Comparison of ENCODE assay signal across 25 mouse cellular contexts in genomic region chr8:105935105-105935504, GRCm38 (mm10). TPM values are rescaled to one million over a fixed set of nuclear protein-coding genes. Genes with fewer than 3 reads are reported as not detected.
DNase-seq lines count a peak whose midpoint lies in the region; ATAC-seq and TF ChIP-seq lines count a peak whose summit lies in the region.
"Had no signal": no experiment of that assay in that cellular context is flagged by ENCODE, and none has a peak within 500 bp of the region (broad histone marks: within the 10 kb centered on the region; RNA-seq: fewer than 3 reads in every experiment).

No protein-coding gene starts in this region.

- peak overlapping the region; percentile 90 for H3K27ac ChIP-seq in liver, embryonic 11.5 days (ENCODE audit: low read depth, low read length)
- peak overlapping the region; percentile 90 for H3K27ac ChIP-seq in MEL (ENCODE audit: control insufficient read depth, low read depth, low read length)
- 0 out of 2 replicates have a peak overlapping the region, but pooled peaks have one; percentile 79 for H3K27ac ChIP-seq in limb, embryonic 15.5 days
- H3K27ac ChIP-seq: forebrain, embryonic 13.5 days; macrophage had no signal

- no peaks in the 10 kb centered on the region for H3K27me3 ChIP-seq in liver, embryonic 11.5 days (replicated peaks; ENCODE audit: control insufficient read depth, insufficient read depth, low read length)
- no peaks in the 10 kb centered on the region for H3K27me3 ChIP-seq in MEL (ENCODE audit: control insufficient read depth in 1 of 2, insufficient read depth in 2 of 2, low read length in 2 of 2)
- H3K27me3 ChIP-seq in limb, embryonic 15.5 days: no peaks in the 10 kb centered on the region
- H3K27me3 ChIP-seq: CH12.LX; forebrain, embryonic 13.5 days; Patski had no signal

- H3K9me3 ChIP-seq in liver, embryonic 11.5 days (ENCODE audit: control insufficient read depth, low read length): no peaks in the 10 kb centered on the region; the same call in 1 of the 2 replicates
- H3K9me3 ChIP-seq in MEL (replicated peaks; ENCODE audit: insufficient read depth, low read length): no peaks in the 10 kb centered on the region
- no peaks in the 10 kb centered on the region for H3K9me3 ChIP-seq in limb, embryonic 15.5 days
- H3K9me3 ChIP-seq: forebrain, embryonic 13.5 days; hindbrain, embryonic 10.5 days had no signal

- DNase-seq in liver, embryonic 11.5 days (ENCODE audit: low spot score): no peak
- DNase-seq in liver (no peak), MEL (ENCODE audit: low read depth, low spot score) (peak; percentile 86)
- no peak for DNase-seq in left cerebral cortex, adult 18-20 months (ENCODE audit: low spot score in 2 of 2)
- DNase-seq in embryo, embryonic 11 days: no peak
- no peak for DNase-seq in thymus, postnatal 4 days
- DNase-seq: adrenal gland, postnatal 36 days; B cell, adult 2 months; gastrocnemius, postnatal 10 days; kidney, postnatal 25 days; layer of hippocampus, postnatal 36 days; thymus, adult 2 months had no signal

- H3K36me3 ChIP-seq in liver, embryonic 11.5 days (ENCODE audit: control insufficient read depth, insufficient read depth, low read length): peaks cover 14% of the 10 kb centered on the region
- peaks cover 0 to 13% of the 10 kb centered on the region in 2 experiments; a peak in 2 of 4 replicates for H3K36me3 ChIP-seq in MEL (ENCODE audit: control insufficient read depth in 1 of 2, insufficient read depth in 2 of 2, low read length in 2 of 2)
- H3K36me3 ChIP-seq in limb, embryonic 15.5 days: peaks cover 42% of the 10 kb centered on the region

- ATAC-seq in liver, embryonic 11.5 days (replicated peaks; ENCODE audit: low FRiP score): no peak
- no peak for ATAC-seq in limb, embryonic 15.5 days (ENCODE audit: insufficient number of reproducible peaks, low FRiP score, low TSS enrichment, low read depth)
- ATAC-seq: forebrain, embryonic 13.5 days; intestine, postnatal 0 days; lung, postnatal 0 days; Patski had no signal

- peak; percentile 79 to 81 for TF ChIP-seq EP300 in MEL (IDR thresholded peaks at IDR 0.05; ENCODE audit: low read depth in 1 of 2, low read length in 2 of 2)

- peak overlapping the region; percentile 92 for H3K4me2 ChIP-seq in liver, embryonic 11.5 days
- H3K4me2 ChIP-seq in limb, embryonic 15.5 days: no peak overlapping the region
- H3K4me2 ChIP-seq: heart, embryonic 11.5 days; midbrain, embryonic 11.5 days had no signal

- H3K4me3 ChIP-seq in liver, embryonic 11.5 days (ENCODE audit: low read depth, low read length): peak overlapping the region; percentile 85
- peak overlapping the region in 1 of 2 experiments; percentile 67; a peak in 3 of 4 replicates for H3K4me3 ChIP-seq in MEL (ENCODE audit: control insufficient read depth in 1 of 2, insufficient read depth in 1 of 2, low read depth in 2 of 2, low read length in 2 of 2)
- H3K4me3 ChIP-seq in limb, embryonic 15.5 days: no peak overlapping the region
- H3K4me3 ChIP-seq: forebrain, embryonic 13.5 days; layer of hippocampus, adult 2 months had no signal

- no peak for TF ChIP-seq CTCF in MEL (IDR thresholded peaks at IDR 0.05 in 2 of 3, conservative IDR thresholded peaks at IDR 0.05 in 1 of 3; ENCODE audit: control insufficient read depth in 1 of 3, insufficient read depth in 1 of 3, low read depth in 2 of 3, low read length in 3 of 3, poor library complexity in 1 of 3, severe bottlenecking in 1 of 3)

- peak in 1 of 2 experiments; percentile 65; a peak in 1 of 4 replicates for TF ChIP-seq POLR2A in MEL (IDR thresholded peaks at IDR 0.05; ENCODE audit: control insufficient read depth in 1 of 2, insufficient read depth in 1 of 2, low read depth in 1 of 2, low read length in 2 of 2, poor library complexity in 1 of 2)

- peaks cover 28% of the 10 kb centered on the region for H3K4me1 ChIP-seq in liver, embryonic 11.5 days (replicated peaks; ENCODE audit: control insufficient read depth, insufficient read depth, low read length)
- H3K4me1 ChIP-seq in MEL (ENCODE audit: control insufficient read depth in 1 of 2, insufficient read depth in 2 of 2, low read length in 2 of 2): peaks cover 4 to 14% of the 10 kb centered on the region in 2 experiments; a peak in 3 of 4 replicates
- H3K4me1 ChIP-seq in limb, embryonic 15.5 days: peaks cover 27% of the 10 kb centered on the region

- WGBS in liver, embryonic 11.5 days: 35% methylated on average over 6 of the region's 6 CpGs
- WGBS in limb, embryonic 15.5 days: 71% methylated on average over 6 of the region's 6 CpGs

- no peak for TF ChIP-seq RAD21 in MEL (IDR thresholded peaks at IDR 0.05; ENCODE audit: low read depth, low read length)

- H3K9ac ChIP-seq in liver, embryonic 11.5 days (ENCODE audit: low read depth, low read length): peak overlapping the region; percentile 78
- peak overlapping the region; percentile 80 for H3K9ac ChIP-seq in MEL (ENCODE audit: control insufficient read depth, low read depth, low read length, poor library complexity, severe bottlenecking)
- no peak overlapping the region for H3K9ac ChIP-seq in limb, embryonic 15.5 days

- peaks cover 10% of the 10 kb centered on the region for H3K79me2 ChIP-seq in MEL (ENCODE audit: control insufficient read depth, insufficient read depth, low read length, poor library complexity)

TF ChIP-seq in MEL, 35 proteins besides CTCF, POLR2A, EP300 and RAD21 (continues in another document):
- no peak for TF ChIP-seq USF1 (IDR thresholded peaks at IDR 0.05; ENCODE audit: low read depth, low read length)
- TF ChIP-seq SMC3 (IDR thresholded peaks at IDR 0.05; ENCODE audit: low read depth, low read length): 0 out of 2 replicates have a peak, but pooled peaks have one; percentile 4
- no peak; the same call in 1 of the 2 replicates for TF ChIP-seq TBP (IDR thresholded peaks at IDR 0.05; ENCODE audit: low read depth, low read length)
- TF ChIP-seq CHD1 (IDR thresholded peaks at IDR 0.05; ENCODE audit: low read depth, low read length): no peak
- TF ChIP-seq GABPA (IDR thresholded peaks at IDR 0.05; ENCODE audit: low read depth, low read length): no peak
- TF ChIP-seq TAL1 (IDR thresholded peaks at IDR 0.05; ENCODE audit: low read length): peak; percentile 80
- TF ChIP-seq MXI1 (IDR thresholded peaks at IDR 0.05; ENCODE audit: low read depth, low read length): peak; percentile 96
- TF ChIP-seq MAZ (IDR thresholded peaks at IDR 0.05; ENCODE audit: low read depth, low read length): no peak
- TF ChIP-seq ETS1 (IDR thresholded peaks at IDR 0.05; ENCODE audit: low read depth, low read length): peak; percentile 67
- peak; percentile 60; the same call in 1 of the 2 replicates for TF ChIP-seq POLR2AphosphoS2 (IDR thresholded peaks at IDR 0.05; ENCODE audit: low read length)
- TF ChIP-seq TCF12 (IDR thresholded peaks at IDR 0.05; ENCODE audit: low read depth, low read length): peak; percentile 62
- no peak for TF ChIP-seq ZMIZ1 (IDR thresholded peaks at IDR 0.05; ENCODE audit: low read depth, low read length)
- peak; percentile 89 for TF ChIP-seq MAX (IDR thresholded peaks at IDR 0.05; ENCODE audit: low read length)
- TF ChIP-seq GATA1 (IDR thresholded peaks at IDR 0.05; ENCODE audit: low read depth, low read length): peak; percentile 82
- no peak for TF ChIP-seq POLR2AphosphoS5 (IDR thresholded peaks at IDR 0.05; ENCODE audit: borderline replicate concordance, low read depth, low read length)
- no peak for TF ChIP-seq E2F4 (IDR thresholded peaks at IDR 0.05; ENCODE audit: borderline replicate concordance, low read depth, low read length)
- TF ChIP-seq ZNF384 (IDR thresholded peaks at IDR 0.05; ENCODE audit: low read depth, low read length): no peak

RNA-seq across cellular contexts. Expression of gene Ctrl, which starts 1.4 kb away (rescaled TPM):
- 1.9 and 3.0 TPM in 2 replicates for polyA plus RNA-seq in liver, embryonic 11.5 days (2014; fragmentation: Nextera tagmentation; extraction: Ambion mirVana)
- 0.69 and 1.5 TPM in 2 replicates for total RNA-seq in MEL (2012; rRNA removed)
- 1 to 10 TPM in 1 of 2 experiments, not detected in 1; 3.0 TPM for polyA plus RNA-seq in MEL (2012; ENCODE audit: insufficient read depth in 1 of 2, insufficient read length in 2 of 2, low read depth in 1 of 2, low replicate concordance in 2 of 2, missing spikeins in 1 of 2)
- polyA plus RNA-seq in limb, embryonic 15.5 days (2015; fragmentation: Nextera tagmentation; extraction: Ambion mirVana): 0.96 and 1.1 TPM in 2 replicates
- 1 to 10 TPM; 1.9 to 2.4 TPM for total RNA-seq in left cerebral cortex, adult 18-20 months (2021)
- polyA plus RNA-seq: macrophage had no signal

RNA-seq across cellular contexts. Expression of gene Psmb10, which starts 3.1 kb away (rescaled TPM):
- polyA plus RNA-seq in liver, embryonic 11.5 days (2014; fragmentation: Nextera tagmentation; extraction: Ambion mirVana): 142 and 160 TPM in 2 replicates
- total RNA-seq in MEL (2012; rRNA removed): 228 and 275 TPM in 2 replicates
- 100 to 1,000 TPM in 1 of 2 experiments, not detected in 1; 193 TPM for polyA plus RNA-seq in MEL (2012; ENCODE audit: insufficient read depth in 1 of 2, insufficient read length in 2 of 2, low read depth in 1 of 2, low replicate concordance in 2 of 2, missing spikeins in 1 of 2)
- 30.0 and 30.7 TPM in 2 replicates for polyA plus RNA-seq in limb, embryonic 15.5 days (2015; fragmentation: Nextera tagmentation; extraction: Ambion mirVana)
- total RNA-seq in left cerebral cortex, adult 18-20 months (2021): 10 to 100 TPM; 92.9 to 93.3 TPM

RNA-seq across cellular contexts. Expression of gene Lcat, which starts 8.1 kb away (rescaled TPM):
- 32.1 and 32.7 TPM in 2 replicates for polyA plus RNA-seq in liver, embryonic 11.5 days (2014; fragmentation: Nextera tagmentation; extraction: Ambion mirVana)
- 0.78 and 1.1 TPM in 2 replicates for total RNA-seq in MEL (2012; rRNA removed)
- polyA plus RNA-seq in MEL (2012; ENCODE audit: insufficient read depth in 1 of 2, insufficient read length in 2 of 2, low read depth in 1 of 2, low replicate concordance in 2 of 2, missing spikeins in 1 of 2): 1 to 10 TPM in 1 of 2 experiments, not detected in 1; 2.5 TPM
- polyA plus RNA-seq in limb, embryonic 15.5 days (2015; fragmentation: Nextera tagmentation; extraction: Ambion mirVana): 3.1 and 3.2 TPM in 2 replicates
- 10 to 100 TPM; 22.8 to 26.4 TPM for total RNA-seq in left cerebral cortex, adult 18-20 months (2021)
- total RNA-seq: granulocyte monocyte progenitor cell, adult 5-6 weeks; neutrophil, adult 5-6 weeks had no signal

RNA-seq across cellular contexts. Expression of gene Slc12a4, which starts 30.8 kb away (rescaled TPM):
- 25.6 and 25.8 TPM in 2 replicates for polyA plus RNA-seq in liver, embryonic 11.5 days (2014; fragmentation: Nextera tagmentation; extraction: Ambion mirVana)
- total RNA-seq in MEL (2012; rRNA removed): 22.2 and 25.6 TPM in 2 replicates
- 10 to 100 TPM in 1 of 2 experiments, not detected in 1; 32.3 TPM for polyA plus RNA-seq in MEL (2012; ENCODE audit: insufficient read depth in 1 of 2, insufficient read length in 2 of 2, low read depth in 1 of 2, low replicate concordance in 2 of 2, missing spikeins in 1 of 2)
- 57.6 and 62.7 TPM in 2 replicates for polyA plus RNA-seq in limb, embryonic 15.5 days (2015; fragmentation: Nextera tagmentation; extraction: Ambion mirVana)
- 10 to 100 TPM; 17.3 to 19.2 TPM for total RNA-seq in left cerebral cortex, adult 18-20 months (2021)

RNA-seq across cellular contexts. Expression of gene Pskh1, which starts 34.9 kb away (rescaled TPM):
- 21.4 and 22.8 TPM in 2 replicates for polyA plus RNA-seq in liver, embryonic 11.5 days (2014; fragmentation: Nextera tagmentation; extraction: Ambion mirVana)
- 11.5 and 12.9 TPM in 2 replicates for total RNA-seq in MEL (2012; rRNA removed)
- 10 to 100 TPM in 1 of 2 experiments, not detected in 1; 26.2 TPM for polyA plus RNA-seq in MEL (2012; ENCODE audit: insufficient read depth in 1 of 2, insufficient read length in 2 of 2, low read depth in 1 of 2, low replicate concordance in 2 of 2, missing spikeins in 1 of 2)
- 36.1 and 38.6 TPM in 2 replicates for polyA plus RNA-seq in limb, embryonic 15.5 days (2015; fragmentation: Nextera tagmentation; extraction: Ambion mirVana)
- total RNA-seq in left cerebral cortex, adult 18-20 months (2021): 1 to 10 TPM; 6.6 to 7.6 TPM
